Mouse (Mus musculus) limb, embryonic 14.5 days (tissue): ENCODE results near the gene Olfr1062. TPM values are rescaled to one million over a fixed set of nuclear protein-coding genes. Genes with fewer than 3 reads are reported as not detected.
"Not testable (repeated sequence)": the region's sequence is repeated elsewhere in the genome, so short reads cannot be mapped to it uniquely, and the experiment has no call there.

Experiments used
- ATAC-seq: fragments of 200-750 bp; cut with Nextera tagmentation; 2 replicates; pipeline ENCODE4 v1.8.0; 2017; ENCODE audit warnings: low read depth, moderate number of reproducible peaks, moderate TSS enrichment; ENCODE audit not compliant: low FRiP score
- DNase-seq: peaks from one replicate; pipeline ENCODE4 v3.0.0-alpha.2; 2015; ENCODE audit warnings: low spot score
- H3K27ac ChIP-seq: fragments of 300-500 bp; sonication (generic); replicated peaks from 2 replicates; pipeline ENCODE4 v1.5.1; 2014; ENCODE audit warnings: low read depth, mild to moderate bottlenecking, low read length, moderate library complexity, mixed read lengths
- H3K27me3 ChIP-seq: fragments of 300-500 bp; sonication (generic); 2 replicates; pipeline ENCODE4 v1.6.1; 2014; ENCODE audit warnings: low read length, mixed read lengths; ENCODE audit not compliant: control insufficient read depth, insufficient read depth
- H3K36me3 ChIP-seq: fragments of 300-500 bp; sonication (generic); 2 replicates; pipeline ENCODE4 v1.6.1; 2014; ENCODE audit warnings: mild to moderate bottlenecking, low read length, moderate library complexity, mixed read lengths; ENCODE audit not compliant: control insufficient read depth, insufficient read depth
- H3K4me1 ChIP-seq: fragments of 300-500 bp; sonication (generic); 2 replicates; pipeline ENCODE4 v1.6.1; 2014; ENCODE audit warnings: antibody characterized with exemption, low read length, mixed read lengths; ENCODE audit not compliant: control insufficient read depth, insufficient read depth
- H3K4me2 ChIP-seq: fragments of 300-500 bp; sonication (generic); replicated peaks from 2 replicates; pipeline ENCODE4 v1.6.1; 2014; ENCODE audit warnings: low read depth, mild to moderate bottlenecking, low read length, moderate library complexity; ENCODE audit not compliant: severe bottlenecking
- H3K4me3 ChIP-seq: fragments of 300-500 bp; sonication (generic); replicated peaks from 2 replicates; pipeline ENCODE4 v1.5.1; 2014; ENCODE audit warnings: low read length
- H3K9ac ChIP-seq: fragments of 300-500 bp; sonication (generic); 2 replicates; pipeline ENCODE4 v1.6.1; 2014; ENCODE audit warnings: mild to moderate bottlenecking, low read depth, low read length, moderate library complexity; ENCODE audit not compliant: severe bottlenecking
- H3K9me3 ChIP-seq: fragments of 300-500 bp; sonication (generic); 2 replicates; pipeline ENCODE4 v1.6.1; 2016; ENCODE audit warnings: low read length; ENCODE audit not compliant: control insufficient read depth
- POLR2A ChIP-seq: fragments of 200-500 bp; IDR thresholded peaks from 2 replicates; pipeline ENCODE4 v1.8.0; 2012; ENCODE audit warnings: inconsistent platforms, mild to moderate bottlenecking, moderate library complexity, borderline replicate concordance; ENCODE audit not compliant: insufficient read depth, insufficient read length; ENCODE audit errors: extremely low read depth
- WGBS: fragments of 180-500 bp; shearing (Covaris S2); extraction: QIAGEN DNeasy Blood & Tissue Kit; methylation state at CpG from one replicate; pipeline ENCODE4 v1.1.7; 2014; 5-methylcytosine and 5-hydroxymethylcytosine counted together
- polyA plus RNA-seq, 2 experiments: library from polyadenylated mRNA; depleted of rRNA in 1 of 2; stranded (reverse) in 1 of 2; unstranded in 1 of 2; fragments of >200 nt; fragmentation: Nextera tagmentation in 1 of 2; extraction: Ambion mirVana in 1 of 2; gene quantifications; 2 replicates each; pipeline versions ENCODE4 v1.2.1 to v1.2.3; 2012 to 2014

The Olfr1062 gene
- polyA plus RNA-seq, 2 experiments: not detected

DNA sequence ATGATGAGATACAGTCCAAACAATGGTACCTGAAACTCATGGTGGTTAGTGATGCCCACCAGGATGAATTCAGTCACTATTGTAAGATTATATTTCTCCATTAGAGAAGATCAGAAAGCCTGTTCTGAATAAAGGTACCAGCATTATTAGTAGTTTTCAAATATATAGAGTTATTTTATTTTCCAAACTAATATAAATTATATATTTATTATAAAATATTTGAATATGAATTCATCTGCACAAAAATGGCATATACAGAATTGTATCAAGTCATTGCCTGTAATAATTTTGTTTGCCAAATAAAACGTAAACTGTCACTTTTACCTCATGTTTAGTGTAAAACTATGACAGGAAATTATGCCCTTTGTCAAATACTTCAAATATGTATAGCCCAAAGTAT, 12.6 kb downstream of the Olfr1062 start, which contains the start of gene Olfr1061:
Gene Olfr1061, minus strand, starts transcription at position 101 of the 400 bp plus-strand sequence.
- Histone ChIP-seq H3K4me3 (no peak within 1 kb of the TSS), H3K36me3 (no peaks in the 10 kb centered on the region), H3K27me3 (no peaks in the 10 kb centered on the region), H3K9ac (no peak within 1 kb of the TSS), H3K9me3 (no peaks in the 10 kb centered on the region), H3K27ac (no peak within 1 kb of the TSS), H3K4me2 (no peak within 1 kb of the TSS), H3K4me1 (no peaks in the 10 kb centered on the region)
- no peak for TF ChIP-seq POLR2A
- ATAC-seq (no peak), DNase-seq (no peak)
- WGBS: 80% methylated on average over 1 of the region's 1 CpGs

DNA sequence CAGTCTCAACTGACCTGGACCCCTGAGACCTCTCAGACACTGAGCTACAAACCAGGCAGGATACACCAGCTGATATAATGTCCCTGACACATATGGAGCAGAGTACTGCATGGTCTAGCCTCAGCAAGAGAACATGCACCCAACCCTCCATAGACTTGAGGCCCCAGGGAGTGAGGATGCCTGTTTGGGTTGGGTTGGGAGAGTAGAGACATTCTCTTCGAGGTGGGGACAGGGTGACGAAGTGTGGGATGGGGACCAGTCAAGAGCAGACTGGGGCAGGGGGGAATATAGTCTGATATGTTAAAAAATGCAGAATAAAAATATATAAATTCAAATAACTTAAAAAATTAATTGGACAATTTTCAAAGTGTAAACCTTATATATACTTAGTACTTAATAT, 31.4 kb downstream of the Olfr1062 start:
- Histone ChIP-seq H3K36me3 (no peaks in the 10 kb centered on the region), H3K27me3 (no peaks in the 10 kb centered on the region), H3K27ac (no peak overlapping the region), H3K9ac (no peak overlapping the region), H3K4me1 (no peaks in the 10 kb centered on the region), H3K4me2 (no peak overlapping the region), H3K9me3 (no peaks in the 10 kb centered on the region), H3K4me3 (no peak overlapping the region)
- DNase-seq: no peak
- no peak for TF ChIP-seq POLR2A
- ATAC-seq: no peak
- 84% methylated on average over 2 of the region's 2 CpGs for WGBS

DNA sequence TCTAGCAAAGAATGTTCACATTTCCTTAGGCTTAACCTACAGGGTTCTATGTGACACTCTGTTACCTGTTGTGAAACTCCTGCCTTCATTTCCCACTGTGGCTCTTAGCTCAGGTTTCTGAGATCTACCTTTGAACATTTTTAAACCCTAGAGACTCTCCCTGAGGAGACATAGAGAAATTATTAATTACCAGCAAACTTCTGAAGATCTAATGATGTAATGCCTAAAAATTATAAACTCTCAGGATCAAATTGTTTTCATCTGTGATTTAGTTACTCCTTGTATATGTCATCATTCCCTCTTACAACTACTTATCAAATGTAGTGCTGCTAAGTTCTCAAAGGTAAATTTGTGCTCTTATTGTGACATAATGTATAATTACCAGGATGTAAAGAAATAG, 38.1 kb downstream of the Olfr1062 start, which contains the start of gene Olfr1058:
Gene Olfr1058, minus strand, starts transcription at position 101 of the 400 bp plus-strand sequence.
- H3K4me3 ChIP-seq, H3K4me1 ChIP-seq, H3K9me3 ChIP-seq, H3K27me3 ChIP-seq, H3K4me2 ChIP-seq, ATAC-seq, H3K27ac ChIP-seq, DNase-seq, H3K9ac ChIP-seq, H3K36me3 ChIP-seq: not testable (repeated sequence)

DNA sequence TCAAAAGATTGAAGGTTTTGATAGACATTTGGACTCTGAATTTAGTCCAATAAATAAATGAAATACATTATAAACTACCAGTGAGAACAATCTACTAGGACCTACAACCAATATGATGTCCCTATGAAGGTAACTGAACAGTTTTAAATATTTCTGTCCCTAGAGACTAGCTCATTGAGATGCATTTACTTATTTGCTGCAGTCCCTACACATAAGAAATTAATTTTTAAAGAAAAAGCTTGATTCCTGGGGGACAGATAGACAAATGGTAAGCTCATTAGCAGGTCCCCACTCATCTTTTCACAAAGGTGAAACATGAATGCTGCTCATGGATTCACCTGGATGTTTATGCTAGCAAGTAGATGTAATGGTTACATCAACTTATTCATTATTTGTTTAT, 48.3 kb downstream of the Olfr1062 start, which contains the start of gene Olfr1057:
Gene Olfr1057, minus strand, starts transcription at position 101 of the 400 bp plus-strand sequence.
- no peaks in the 10 kb centered on the region for H3K27me3 ChIP-seq
- H3K4me3 ChIP-seq: no peak within 1 kb of the TSS
- H3K27ac ChIP-seq: no peak within 1 kb of the TSS
- no peak for TF ChIP-seq POLR2A
- no peaks in the 10 kb centered on the region for H3K36me3 ChIP-seq
- H3K4me1 ChIP-seq: no peaks in the 10 kb centered on the region
- H3K9me3 ChIP-seq: no peaks in the 10 kb centered on the region
- ATAC-seq (no peak), DNase-seq (no peak)
- no peak within 1 kb of the TSS for H3K9ac ChIP-seq
- no peak within 1 kb of the TSS for H3K4me2 ChIP-seq

Other genes with a start within 250 kb of the Olfr1062 start
- gene Olfr1044, start 248.9 kb downstream of the Olfr1062 start, polyA plus RNA-seq (2012; rRNA removed): not detected in 2 replicates
- gene Olfr1044, start 248.9 kb downstream of the Olfr1062 start, polyA plus RNA-seq (2014; fragmentation: Nextera tagmentation; extraction: Ambion mirVana): not detected in 2 replicates
- gene Olfr52, start 241.1 kb downstream of the Olfr1062 start, polyA plus RNA-seq (2012; rRNA removed): not detected in 2 replicates
- not detected in 2 replicates for gene Olfr52, start 241.1 kb downstream of the Olfr1062 start, polyA plus RNA-seq (2014; fragmentation: Nextera tagmentation; extraction: Ambion mirVana)
- not detected in 2 replicates for gene Olfr1045, start 223.7 kb downstream of the Olfr1062 start, polyA plus RNA-seq (2012; rRNA removed)
- gene Olfr1045, start 223.7 kb downstream of the Olfr1062 start, polyA plus RNA-seq (2014; fragmentation: Nextera tagmentation; extraction: Ambion mirVana): not detected in 2 replicates
- not detected in 2 replicates for gene Olfr1046, start 207.4 kb downstream of the Olfr1062 start, polyA plus RNA-seq (2012; rRNA removed)
- not detected in 2 replicates for gene Olfr1046, start 207.4 kb downstream of the Olfr1062 start, polyA plus RNA-seq (2014; fragmentation: Nextera tagmentation; extraction: Ambion mirVana)
- gene Olfr1047, start 195.3 kb downstream of the Olfr1062 start, polyA plus RNA-seq (2012; rRNA removed): not detected in 2 replicates
- not detected in 2 replicates for gene Olfr1047, start 195.3 kb downstream of the Olfr1062 start, polyA plus RNA-seq (2014; fragmentation: Nextera tagmentation; extraction: Ambion mirVana)
- not detected in 2 replicates for gene Olfr1048, start 186.5 kb downstream of the Olfr1062 start, polyA plus RNA-seq (2012; rRNA removed)
- not detected in 2 replicates for gene Olfr1048, start 186.5 kb downstream of the Olfr1062 start, polyA plus RNA-seq (2014; fragmentation: Nextera tagmentation; extraction: Ambion mirVana)
- gene Olfr1049, start 168.4 kb downstream of the Olfr1062 start, polyA plus RNA-seq (2012; rRNA removed): not detected in 2 replicates
- not detected in 2 replicates for gene Olfr1049, start 168.4 kb downstream of the Olfr1062 start, polyA plus RNA-seq (2014; fragmentation: Nextera tagmentation; extraction: Ambion mirVana)
- gene Olfr1051, start 147.7 kb downstream of the Olfr1062 start, polyA plus RNA-seq (2012; rRNA removed): not detected in 2 replicates
- not detected in 2 replicates for gene Olfr1051, start 147.7 kb downstream of the Olfr1062 start, polyA plus RNA-seq (2014; fragmentation: Nextera tagmentation; extraction: Ambion mirVana)
- not detected in 2 replicates for gene Olfr1052, start 134.3 kb downstream of the Olfr1062 start, polyA plus RNA-seq (2012; rRNA removed)
- not detected in 2 replicates for gene Olfr1052, start 134.3 kb downstream of the Olfr1062 start, polyA plus RNA-seq (2014; fragmentation: Nextera tagmentation; extraction: Ambion mirVana)
- not detected in 2 replicates for gene Olfr1053, start 111.5 kb downstream of the Olfr1062 start, polyA plus RNA-seq (2012; rRNA removed)
- not detected in 2 replicates for gene Olfr1053, start 111.5 kb downstream of the Olfr1062 start, polyA plus RNA-seq (2014; fragmentation: Nextera tagmentation; extraction: Ambion mirVana)
- gene Olfr1054, start 91.3 kb downstream of the Olfr1062 start, polyA plus RNA-seq (2012; rRNA removed): not detected in 2 replicates
- gene Olfr1054, start 91.3 kb downstream of the Olfr1062 start, polyA plus RNA-seq (2014; fragmentation: Nextera tagmentation; extraction: Ambion mirVana): not detected in 2 replicates
- not detected in 2 replicates for gene Olfr1055, start 76.5 kb downstream of the Olfr1062 start, polyA plus RNA-seq (2012; rRNA removed)
- not detected in 2 replicates for gene Olfr1055, start 76.5 kb downstream of the Olfr1062 start, polyA plus RNA-seq (2014; fragmentation: Nextera tagmentation; extraction: Ambion mirVana)
- gene Olfr1056, start 64.3 kb downstream of the Olfr1062 start, polyA plus RNA-seq (2012; rRNA removed): not detected in 2 replicates
- not detected in 2 replicates for gene Olfr1056, start 64.3 kb downstream of the Olfr1062 start, polyA plus RNA-seq (2014; fragmentation: Nextera tagmentation; extraction: Ambion mirVana)
- not detected in 2 replicates for gene Olfr1057, start 48.4 kb downstream of the Olfr1062 start, polyA plus RNA-seq (2012; rRNA removed)
- gene Olfr1057, start 48.4 kb downstream of the Olfr1062 start, polyA plus RNA-seq (2014; fragmentation: Nextera tagmentation; extraction: Ambion mirVana): not detected in 2 replicates
- not detected in 2 replicates for gene Olfr1058, start 38.2 kb downstream of the Olfr1062 start, polyA plus RNA-seq (2012; rRNA removed)
- not detected in 2 replicates for gene Olfr1058, start 38.2 kb downstream of the Olfr1062 start, polyA plus RNA-seq (2014; fragmentation: Nextera tagmentation; extraction: Ambion mirVana)
- not detected in 2 replicates for gene Olfr1061, start 12.7 kb downstream of the Olfr1062 start, polyA plus RNA-seq (2012; rRNA removed)
- not detected in 2 replicates for gene Olfr1061, start 12.7 kb downstream of the Olfr1062 start, polyA plus RNA-seq (2014; fragmentation: Nextera tagmentation; extraction: Ambion mirVana)
- not detected in 2 replicates for gene Olfr1065, start 23.8 kb upstream of the Olfr1062 start, polyA plus RNA-seq (2012; rRNA removed)
- not detected in 2 replicates for gene Olfr1065, start 23.8 kb upstream of the Olfr1062 start, polyA plus RNA-seq (2014; fragmentation: Nextera tagmentation; extraction: Ambion mirVana)
- not detected in 2 replicates for gene Olfr1066, start 29.5 kb upstream of the Olfr1062 start, polyA plus RNA-seq (2012; rRNA removed)
- not detected in 2 replicates for gene Olfr1066, start 29.5 kb upstream of the Olfr1062 start, polyA plus RNA-seq (2014; fragmentation: Nextera tagmentation; extraction: Ambion mirVana)
- not detected in 2 replicates for gene Olfr228, start 60.6 kb upstream of the Olfr1062 start, polyA plus RNA-seq (2012; rRNA removed)
- not detected in 2 replicates for gene Olfr228, start 60.6 kb upstream of the Olfr1062 start, polyA plus RNA-seq (2014; fragmentation: Nextera tagmentation; extraction: Ambion mirVana)
- gene Olfr1076, start 81.7 kb upstream of the Olfr1062 start, polyA plus RNA-seq (2012; rRNA removed): not detected in 2 replicates
- gene Olfr1076, start 81.7 kb upstream of the Olfr1062 start, polyA plus RNA-seq (2014; fragmentation: Nextera tagmentation; extraction: Ambion mirVana): not detected in 2 replicates
- gene Olfr1079, start 115.7 kb upstream of the Olfr1062 start, polyA plus RNA-seq (2012; rRNA removed): not detected in 2 replicates
- not detected in 2 replicates for gene Olfr1079, start 115.7 kb upstream of the Olfr1062 start, polyA plus RNA-seq (2014; fragmentation: Nextera tagmentation; extraction: Ambion mirVana)
- not detected in 2 replicates for gene Olfr1080, start 131.5 kb upstream of the Olfr1062 start, polyA plus RNA-seq (2012; rRNA removed)
- gene Olfr1080, start 131.5 kb upstream of the Olfr1062 start, polyA plus RNA-seq (2014; fragmentation: Nextera tagmentation; extraction: Ambion mirVana): not detected in 2 replicates
- not detected in 2 replicates for gene Olfr1082, start 172.2 kb upstream of the Olfr1062 start, polyA plus RNA-seq (2012; rRNA removed)
- gene Olfr1082, start 172.2 kb upstream of the Olfr1062 start, polyA plus RNA-seq (2014; fragmentation: Nextera tagmentation; extraction: Ambion mirVana): not detected in 2 replicates
- gene Olfr1084, start 213.0 kb upstream of the Olfr1062 start, polyA plus RNA-seq (2012; rRNA removed): not detected in 2 replicates
- not detected in 2 replicates for gene Olfr1084, start 213.0 kb upstream of the Olfr1062 start, polyA plus RNA-seq (2014; fragmentation: Nextera tagmentation; extraction: Ambion mirVana)
- gene Olfr1085, start 235.3 kb upstream of the Olfr1062 start, polyA plus RNA-seq (2012; rRNA removed): not detected in 2 replicates
- not detected in 2 replicates for gene Olfr1085, start 235.3 kb upstream of the Olfr1062 start, polyA plus RNA-seq (2014; fragmentation: Nextera tagmentation; extraction: Ambion mirVana)